Mouse (Mus musculus): Measurements from ENCODE around the gene Fam184b. TPM values are rescaled to one million over a fixed set of nuclear protein-coding genes. Genes with fewer than 3 reads are reported as not detected.

The Fam184b gene
- 0.85 and 1.1 TPM in 2 replicates for polyA plus RNA-seq (2015; fragmentation: Nextera tagmentation; extraction: Ambion mirVana)

DNA sequence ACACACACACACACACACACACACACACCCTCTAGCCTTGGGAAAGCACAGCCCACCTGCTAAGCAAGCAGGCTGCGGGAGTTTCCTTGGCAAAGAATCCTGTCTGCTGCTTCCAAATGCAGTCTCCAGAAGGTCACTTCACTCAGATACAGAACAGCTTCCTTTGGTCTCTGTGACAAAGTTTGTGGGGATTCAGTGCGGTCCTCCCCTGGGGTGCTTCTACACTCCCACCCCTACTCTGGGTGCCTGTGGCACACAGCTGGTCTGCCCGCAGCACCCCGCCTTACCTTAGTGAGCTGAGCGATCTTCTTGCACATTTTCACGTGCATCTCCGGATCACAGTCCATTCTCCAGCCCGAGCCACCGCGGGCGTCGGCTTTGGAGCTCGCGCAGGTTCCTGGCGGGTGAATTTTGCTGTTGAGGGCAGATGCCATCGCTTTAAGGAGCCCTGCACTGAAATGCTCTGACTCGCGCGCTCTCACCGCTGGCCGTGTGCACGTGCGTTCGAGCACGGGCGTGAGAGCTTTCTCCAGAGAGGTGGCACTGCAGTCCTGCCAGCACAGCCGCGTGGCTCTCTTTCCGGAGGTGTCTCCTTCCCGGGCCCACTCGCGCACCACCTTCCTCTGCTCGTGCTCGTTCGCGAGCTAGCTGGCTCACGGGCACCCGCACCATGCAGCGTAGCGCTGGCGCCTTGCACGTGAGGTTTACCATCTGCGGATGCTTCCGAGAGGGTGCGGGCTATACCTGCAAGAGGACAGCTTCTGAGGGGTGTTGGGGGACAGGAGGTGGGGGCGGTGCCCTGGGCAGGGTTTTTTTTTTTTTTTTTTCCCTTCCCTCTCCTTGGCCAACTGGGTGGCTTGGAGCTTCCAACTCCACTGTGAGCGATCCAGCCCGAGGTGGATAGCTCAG is at the start of gene Fam184b:
Gene Fam184b (minus strand): TSS at position 809 of the 909 bp plus-strand sequence.
- peaks cover 6% of the 10 kb centered on the region; the same call in 1 of the 2 replicates for H3K4me1 ChIP-seq
- H3K27me3 ChIP-seq = peaks cover 25% of the 10 kb centered on the region
- H3K4me3 ChIP-seq = peak within 1 kb of the TSS; percentile 62
- peak; percentile 56 for ATAC-seq (ENCODE audit: insufficient number of reproducible peaks, insufficient read depth, low FRiP score, low TSS enrichment, low read depth)
- no peak within 1 kb of the TSS for H3K27ac ChIP-seq
- H3K9ac ChIP-seq = peak within 1 kb of the TSS; percentile 72
- no peaks in the 10 kb centered on the region for H3K9me3 ChIP-seq
- H3K36me3 ChIP-seq = no peaks in the 10 kb centered on the region
- peak within 1 kb of the TSS; percentile 94 for H3K4me2 ChIP-seq
- under 1% methylated on average over 48 of the region's 48 CpGs for WGBS

DNA sequence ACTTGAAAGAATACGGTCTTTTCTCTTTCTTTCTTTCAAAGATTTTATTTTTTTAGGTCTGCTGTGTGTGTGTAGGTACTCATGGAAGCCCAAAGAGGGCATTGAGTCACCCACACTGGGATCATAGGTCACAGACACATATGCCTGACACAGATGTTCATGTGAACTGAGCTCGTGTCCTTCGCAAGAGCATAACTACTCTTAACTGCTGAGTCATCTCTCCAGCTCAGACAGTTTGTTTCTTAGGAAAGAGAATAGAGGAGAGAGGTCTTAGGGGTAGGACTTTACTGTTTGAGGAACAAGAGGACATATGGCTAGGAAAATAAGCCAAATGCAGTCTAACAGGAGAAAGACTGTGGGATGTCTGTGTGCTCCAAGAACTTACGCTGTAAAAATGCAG is 49.7 kb upstream of the Fam184b start:
- Histone ChIP-seq H3K27ac (no peak overlapping the region), H3K9me3 (no peaks in the 10 kb centered on the region), H3K4me3 (no peak overlapping the region), H3K27me3 (no peaks in the 10 kb centered on the region), H3K36me3 (peaks cover 14% of the 10 kb centered on the region), H3K9ac (no peak overlapping the region), H3K4me1 (no peaks in the 10 kb centered on the region), H3K4me2 (no peak overlapping the region)
- WGBS = 83% methylated on average over 4 of the region's 4 CpGs
- ATAC-seq (ENCODE audit: insufficient number of reproducible peaks, insufficient read depth, low FRiP score, low TSS enrichment, low read depth) = no peak

GRCm38 (mm10) chr5:45686223-45686622 is 46.8 kb upstream of the Fam184b start:
- no peak for ATAC-seq (ENCODE audit: insufficient number of reproducible peaks, insufficient read depth, low FRiP score, low TSS enrichment, low read depth)
- Histone ChIP-seq H3K9me3 (no peaks in the 10 kb centered on the region), H3K9ac (no peak overlapping the region), H3K4me2 (no peak overlapping the region), H3K4me1 (no peaks in the 10 kb centered on the region), H3K4me3 (no peak overlapping the region), H3K27ac (no peak overlapping the region), H3K27me3 (no peaks in the 10 kb centered on the region), H3K36me3 (peaks cover 24% of the 10 kb centered on the region)
- WGBS = 92% methylated on average over 3 of the region's 3 CpGs

DNA sequence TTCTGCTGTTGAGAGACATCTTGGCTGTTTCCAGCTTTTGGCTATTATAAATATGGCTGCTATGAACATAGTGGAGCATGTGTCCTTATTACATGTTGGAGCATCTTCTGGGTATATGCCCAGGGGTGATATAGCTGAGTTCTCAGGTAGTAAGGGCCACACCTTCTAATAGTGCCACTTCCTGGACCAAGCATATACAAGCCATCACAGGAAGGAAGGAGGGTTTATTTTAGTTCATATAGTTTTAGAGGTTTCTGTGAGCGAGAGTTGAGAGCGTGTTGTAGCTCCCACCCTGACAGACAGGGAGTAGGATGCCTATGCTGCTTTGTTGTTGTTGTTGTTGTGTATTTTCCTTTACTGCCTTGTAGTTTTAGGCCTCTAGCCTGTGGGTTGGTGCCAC is 45.8 kb upstream of the Fam184b start:
- Histone ChIP-seq H3K4me1 (no peaks in the 10 kb centered on the region), H3K4me2 (no peak overlapping the region), H3K9me3 (no peaks in the 10 kb centered on the region), H3K9ac (no peak overlapping the region), H3K4me3 (no peak overlapping the region), H3K27me3 (no peaks in the 10 kb centered on the region), H3K27ac (no peak overlapping the region), H3K36me3 (peaks cover 28% of the 10 kb centered on the region)
- WGBS = 96% methylated on average over 2 of the region's 2 CpGs
- ATAC-seq (ENCODE audit: insufficient number of reproducible peaks, insufficient read depth, low FRiP score, low TSS enrichment, low read depth) = no peak

DNA sequence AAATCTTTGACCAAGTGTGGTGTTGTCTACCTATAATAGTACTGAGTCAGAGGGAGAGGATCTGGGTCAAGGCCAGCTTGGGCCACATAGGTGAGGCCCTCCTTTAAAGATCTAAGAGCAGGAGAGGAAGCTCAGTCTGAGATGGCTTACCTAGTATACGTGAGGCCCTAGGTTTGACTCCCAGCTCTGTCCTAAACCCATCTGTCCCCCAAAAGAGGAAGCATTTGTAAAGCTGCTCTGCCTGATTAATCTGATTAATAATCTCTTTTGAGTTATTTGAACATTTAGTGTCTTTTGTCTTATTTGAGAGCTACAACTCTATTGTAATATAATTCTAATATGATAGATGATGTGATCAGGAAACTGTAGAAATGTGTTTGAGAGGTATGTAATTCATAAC is 44.0 kb upstream of the Fam184b start:
- ATAC-seq (ENCODE audit: insufficient number of reproducible peaks, insufficient read depth, low FRiP score, low TSS enrichment, low read depth) = no peak
- 94% methylated on average over 1 of the region's 1 CpGs for WGBS

GRCm38 (mm10) chr5:45679955-45680354 is 40.5 kb upstream of the Fam184b start:
- H3K4me2 ChIP-seq = no peak overlapping the region
- H3K36me3 ChIP-seq = peaks cover 42% of the 10 kb centered on the region
- no peaks in the 10 kb centered on the region for H3K4me1 ChIP-seq
- H3K9ac ChIP-seq = no peak overlapping the region
- no peak overlapping the region for H3K4me3 ChIP-seq
- no peaks in the 10 kb centered on the region for H3K9me3 ChIP-seq
- no peak overlapping the region for H3K27ac ChIP-seq
- no peak for ATAC-seq (ENCODE audit: insufficient number of reproducible peaks, insufficient read depth, low FRiP score, low TSS enrichment, low read depth)
- H3K27me3 ChIP-seq = no peaks in the 10 kb centered on the region

More for the DNA sequence above, 44.0 kb upstream of the Fam184b start:
- H3K9me3 ChIP-seq = no peaks in the 10 kb centered on the region
- H3K27me3 ChIP-seq = no peaks in the 10 kb centered on the region
- no peak overlapping the region for H3K9ac ChIP-seq
- peaks cover 25% of the 10 kb centered on the region for H3K36me3 ChIP-seq
- no peaks in the 10 kb centered on the region for H3K4me1 ChIP-seq
- H3K4me2 ChIP-seq = no peak overlapping the region
- H3K27ac ChIP-seq = no peak overlapping the region
- H3K4me3 ChIP-seq = no peak overlapping the region

- no peaks in the 10 kb centered on the region for H3K27me3 ChIP-seq
- no peaks in the 10 kb centered on the region for H3K4me1 ChIP-seq
- H3K4me2 ChIP-seq = no peak overlapping the region
- 75% methylated on average over 4 of the region's 4 CpGs for WGBS
- no peak for ATAC-seq (ENCODE audit: insufficient number of reproducible peaks, insufficient read depth, low FRiP score, low TSS enrichment, low read depth)
- H3K27ac ChIP-seq = no peak overlapping the region
- no peaks in the 10 kb centered on the region for H3K9me3 ChIP-seq
- peaks cover 31% of the 10 kb centered on the region for H3K36me3 ChIP-seq
- H3K9ac ChIP-seq = no peak overlapping the region
- no peak overlapping the region for H3K4me3 ChIP-seq
These were observed 38.2 kb upstream of the Fam184b start for GRCm38 (mm10) chr5:45677639-45678038.

GRCm38 (mm10) chr5:45675032-45675431 is 35.6 kb upstream of the Fam184b start:
- no peak overlapping the region for H3K9ac ChIP-seq
- no peaks in the 10 kb centered on the region for H3K9me3 ChIP-seq
- H3K27ac ChIP-seq = no peak overlapping the region
- H3K36me3 ChIP-seq = peaks cover 25% of the 10 kb centered on the region
- H3K4me2 ChIP-seq = no peak overlapping the region
- ATAC-seq (ENCODE audit: insufficient number of reproducible peaks, insufficient read depth, low FRiP score, low TSS enrichment, low read depth) = no peak
- 89% methylated on average over 1 of the region's 1 CpGs for WGBS
- no peaks in the 10 kb centered on the region; the same call in 1 of the 2 replicates for H3K4me1 ChIP-seq
- H3K4me3 ChIP-seq = no peak overlapping the region
- no peaks in the 10 kb centered on the region for H3K27me3 ChIP-seq

GRCm38 (mm10) chr5:45670894-45671494 is 31.6 kb upstream of the Fam184b start:
- peaks cover 8% of the 10 kb centered on the region; the same call in 1 of the 2 replicates for H3K36me3 ChIP-seq

GRCm38 (mm10) chr5:45670280-45670670 is 30.9 kb upstream of the Fam184b start:
- Histone ChIP-seq H3K9ac (peak overlapping the region; percentile 86), H3K4me1 (peaks cover 4% of the 10 kb centered on the region), H3K4me3 (peak overlapping the region; percentile 85), H3K4me2 (peak overlapping the region; percentile 86), H3K9me3 (no peaks in the 10 kb centered on the region), H3K27ac (peak overlapping the region; percentile 86), H3K27me3 (no peaks in the 10 kb centered on the region), H3K36me3 (peaks cover 4% of the 10 kb centered on the region; the same call in 1 of the 2 replicates)
- 0% methylated on average over 13 of the region's 13 CpGs for WGBS
- no peak for ATAC-seq (ENCODE audit: insufficient number of reproducible peaks, insufficient read depth, low FRiP score, low TSS enrichment, low read depth)

More at GRCm38 (mm10) chr5:45670894-45671494, 31.6 kb upstream of the Fam184b start:
- Histone ChIP-seq H3K4me2 (peak overlapping the region; percentile 86), H3K9ac (no peak overlapping the region), H3K9me3 (no peaks in the 10 kb centered on the region), H3K27ac (no peak overlapping the region), H3K4me1 (peaks cover 4% of the 10 kb centered on the region), H3K27me3 (no peaks in the 10 kb centered on the region), H3K4me3 (peak overlapping the region; percentile 85)
- no peak for ATAC-seq (ENCODE audit: insufficient number of reproducible peaks, insufficient read depth, low FRiP score, low TSS enrichment, low read depth)
- 54% methylated on average over 5 of the region's 5 CpGs for WGBS

DNA sequence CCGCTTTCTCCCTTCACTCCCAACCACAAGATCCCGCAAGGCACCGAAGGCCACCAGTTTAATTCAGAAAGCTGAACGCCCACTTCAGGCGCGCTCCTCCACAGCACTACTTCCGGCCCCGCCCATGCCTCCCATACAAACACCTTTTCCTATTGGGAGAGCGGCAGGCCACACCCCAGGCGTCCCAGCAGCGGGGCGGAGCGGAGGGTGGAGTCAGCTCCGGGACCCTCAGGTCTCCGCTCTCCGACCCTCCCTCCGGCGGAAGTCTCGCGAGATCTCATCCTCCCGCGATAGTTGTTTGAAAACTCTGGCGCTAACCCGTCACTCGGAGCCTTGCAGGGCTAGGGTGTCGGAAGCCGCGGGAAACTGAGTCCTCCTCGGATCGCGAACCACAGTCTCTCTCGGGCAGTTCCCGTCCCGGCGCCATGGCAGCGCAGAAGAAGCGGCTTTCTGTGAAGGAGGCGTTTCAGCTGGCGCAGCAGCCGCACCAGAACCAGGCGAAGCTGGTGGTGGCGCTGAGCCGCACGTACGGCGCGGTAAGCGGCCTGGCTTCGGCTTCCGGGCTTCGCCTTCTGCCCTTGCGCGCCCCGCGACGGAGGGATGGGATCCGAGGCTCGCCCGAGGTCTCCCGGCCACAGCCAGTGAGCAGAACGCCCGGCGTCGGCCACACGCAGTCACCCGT is 30.3 kb upstream of the Fam184b start, which contains the start of gene Ncapg:
Gene Ncapg (plus strand): TSS at position 322 of the 682 bp plus-strand sequence.
- peak within 1 kb of the TSS; percentile 86 for H3K4me2 ChIP-seq
- H3K4me1 ChIP-seq = peaks cover 4% of the 10 kb centered on the region
- H3K27me3 ChIP-seq = no peaks in the 10 kb centered on the region
- H3K4me3 ChIP-seq = peak within 1 kb of the TSS; percentile 85
- H3K9ac ChIP-seq = peak within 1 kb of the TSS; percentile 86
- no peaks in the 10 kb centered on the region for H3K36me3 ChIP-seq
- H3K9me3 ChIP-seq = no peaks in the 10 kb centered on the region
- WGBS = 0% methylated on average over 61 of the region's 66 CpGs
- peak within 1 kb of the TSS; percentile 87 for H3K27ac ChIP-seq
- ATAC-seq (ENCODE audit: insufficient number of reproducible peaks, insufficient read depth, low FRiP score, low TSS enrichment, low read depth) = peak; percentile 100
